Mouse (Mus musculus) lung, embryonic 15.5 days (tissue): ENCODE measurements around the gene Hacl1. TPM values are rescaled to one million over a fixed set of nuclear protein-coding genes. Genes with fewer than 3 reads are reported as not detected.

Experiments used
- ATAC-seq: fragments of 200-750 bp; cut with Nextera tagmentation; 2 replicates; pipeline ENCODE4 v1.8.0; 2017; ENCODE audit warnings: moderate number of reproducible peaks, borderline replicate concordance; ENCODE audit not compliant: low FRiP score, low TSS enrichment; ENCODE audit errors: extremely low read depth
- H3K27ac ChIP-seq: fragments of 300-500 bp; sonication (generic); 2 replicates; pipeline ENCODE4 v1.5.1; 2015; ENCODE audit warnings: moderate library complexity, mild to moderate bottlenecking, inconsistent platforms
- H3K27me3 ChIP-seq: fragments of 300-500 bp; sonication (generic); 2 replicates; pipeline ENCODE4 v1.6.1; 2015; ENCODE audit warnings: inconsistent platforms
- H3K36me3 ChIP-seq: fragments of 300-500 bp; sonication (generic); 2 replicates; pipeline ENCODE4 v1.6.1; 2015; ENCODE audit warnings: inconsistent platforms
- H3K4me1 ChIP-seq: fragments of 300-500 bp; sonication (generic); 2 replicates; pipeline ENCODE4 v1.6.1; 2015; ENCODE audit warnings: inconsistent platforms
- H3K4me2 ChIP-seq: fragments of 300-500 bp; sonication (generic); 2 replicates; pipeline ENCODE4 v1.6.1; 2015; ENCODE audit warnings: inconsistent platforms, mild to moderate bottlenecking, moderate library complexity
- H3K4me3 ChIP-seq: fragments of 300-500 bp; sonication (generic); 2 replicates; pipeline ENCODE4 v1.5.1; 2015; ENCODE audit warnings: mild to moderate bottlenecking, inconsistent platforms
- H3K9ac ChIP-seq: fragments of 300-500 bp; sonication (generic); 2 replicates; pipeline ENCODE4 v1.6.1; 2015; ENCODE audit warnings: inconsistent platforms
- H3K9me3 ChIP-seq: fragments of 300-500 bp; sonication (generic); 2 replicates; pipeline ENCODE4 v1.6.1; 2016; ENCODE audit warnings: inconsistent platforms
- whole genome bisulfite sequencing: fragments of 180-500 bp; shearing (Covaris S2); methylation state at CpG from one replicate; pipeline ENCODE4 v1.1.7; 2015; 5-methylcytosine and 5-hydroxymethylcytosine counted together
- polyA plus RNA-seq: library from polyadenylated mRNA; unstranded; fragments of >200 nt; fragmentation: Nextera tagmentation; extraction: Ambion mirVana; gene quantifications from 2 replicates; pipeline ENCODE4 v1.2.1, GENCODE M21; 2015

Gene Hacl1
- polyA plus RNA-seq, result 9.9 and 10.9 TPM in 2 replicates

- under 1% methylated on average over 30 of the region's 30 CpGs for WGBS
- Histone ChIP-seq H3K4me2 (peak within 1 kb of the TSS; percentile 97), H3K27ac (peak within 1 kb of the TSS; percentile 89), H3K4me1 (peaks cover 14% of the 10 kb centered on the region), H3K4me3 (peak within 1 kb of the TSS; percentile 91), H3K9ac (peak within 1 kb of the TSS; percentile 68), H3K9me3 (no peaks in the 10 kb centered on the region), H3K27me3 (no peaks in the 10 kb centered on the region), H3K36me3 (no peaks in the 10 kb centered on the region)
- peak; percentile 98 for ATAC-seq
Measured at GRCm38 (mm10) chr14:31640890-31641505, at the start of gene Hacl1, which contains the start of gene Btd. Hacl1 (minus strand) TSS chr14:31641286. Btd (plus strand) TSS chr14:31641028.

DNA sequence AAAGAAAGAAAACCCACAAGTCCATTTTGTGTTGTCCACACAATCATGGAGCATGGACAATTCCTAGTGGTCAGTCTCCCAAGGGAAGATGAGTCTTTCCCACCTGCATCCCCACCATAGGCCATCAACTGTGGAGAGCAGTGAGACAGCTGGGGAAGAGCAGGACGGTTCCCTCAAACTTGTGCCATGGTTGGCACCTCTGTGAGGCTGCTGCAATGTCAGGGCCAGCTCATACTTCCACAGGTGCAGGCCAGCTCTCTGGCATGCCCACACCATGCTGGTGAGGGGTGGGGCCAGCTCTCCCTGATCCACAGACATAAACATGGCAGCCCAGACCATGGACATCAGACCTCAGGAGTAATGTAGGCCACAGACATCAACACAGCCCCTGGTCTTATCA is 45.1 kb upstream of the Hacl1 start:
- ATAC-seq, result no peak
- no peak overlapping the region for H3K9ac ChIP-seq
- no peaks in the 10 kb centered on the region for H3K9me3 ChIP-seq
- 95% methylated on average over 1 of the region's 1 CpGs for WGBS
- no peaks in the 10 kb centered on the region for H3K36me3 ChIP-seq
- H3K4me1 ChIP-seq, result peaks cover 13% of the 10 kb centered on the region
- no peak overlapping the region for H3K27ac ChIP-seq
- no peak overlapping the region for H3K4me3 ChIP-seq
- no peaks in the 10 kb centered on the region for H3K27me3 ChIP-seq
- no peak overlapping the region for H3K4me2 ChIP-seq

- Histone ChIP-seq H3K27ac (0 out of 2 replicates have a peak overlapping the region, but pooled peaks have one; percentile 15), H3K4me2 (no peak overlapping the region), H3K36me3 (no peaks in the 10 kb centered on the region), H3K9me3 (no peaks in the 10 kb centered on the region), H3K9ac (no peak overlapping the region), H3K27me3 (no peaks in the 10 kb centered on the region), H3K4me1 (peaks cover 17% of the 10 kb centered on the region), H3K4me3 (no peak overlapping the region)
- 88% methylated on average over 10 of the region's 10 CpGs for WGBS
- ATAC-seq, result no peak
Measured at GRCm38 (mm10) chr14:31685680-31686079, 44.6 kb upstream of the Hacl1 start.

DNA sequence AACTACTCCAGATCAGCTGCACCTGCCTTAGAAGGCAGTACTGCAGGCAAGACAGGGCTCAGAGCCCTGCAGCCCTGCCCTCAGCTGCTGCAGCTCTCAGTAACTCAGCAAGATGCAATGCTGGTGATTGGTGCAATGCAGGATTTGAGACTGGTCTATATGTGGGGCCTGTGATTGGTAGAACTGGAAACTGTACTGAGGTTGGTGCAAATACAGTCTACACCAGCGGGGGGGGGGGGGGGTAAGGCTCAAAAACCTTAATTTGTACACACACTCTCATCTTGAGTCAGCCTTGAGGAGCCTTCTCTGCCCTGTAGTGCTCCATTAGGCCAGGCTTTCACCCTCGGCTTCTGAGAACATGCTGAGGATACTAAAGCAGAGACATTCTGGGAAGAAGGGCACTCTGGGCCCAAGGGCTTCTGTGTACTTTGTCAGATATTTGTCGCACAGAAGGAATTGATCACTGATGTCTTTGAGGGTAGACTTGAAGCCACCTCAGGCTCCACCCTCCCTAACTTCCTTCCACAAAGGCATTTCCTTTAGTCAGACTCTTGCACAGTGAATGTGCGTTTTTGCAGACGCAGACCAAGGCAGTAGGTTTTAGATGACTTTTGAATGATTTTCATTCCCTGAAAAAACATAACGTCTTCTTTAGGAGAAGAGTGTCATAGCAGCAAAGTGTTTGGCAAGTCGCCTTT is 43.4 kb upstream of the Hacl1 start:
- Histone ChIP-seq H3K4me3 (no peak overlapping the region), H3K9ac (no peak overlapping the region), H3K4me2 (no peak overlapping the region), H3K9me3 (no peaks in the 10 kb centered on the region), H3K4me1 (peaks cover 17% of the 10 kb centered on the region), H3K27ac (no peak overlapping the region), H3K27me3 (no peaks in the 10 kb centered on the region), H3K36me3 (no peaks in the 10 kb centered on the region)
- no peak for ATAC-seq
- WGBS, result 51% methylated on average over 7 of the region's 7 CpGs

GRCm38 (mm10) chr14:31683610-31684009 is 42.5 kb upstream of the Hacl1 start:
- Histone ChIP-seq H3K27me3 (no peaks in the 10 kb centered on the region), H3K9ac (no peak overlapping the region), H3K9me3 (no peaks in the 10 kb centered on the region), H3K27ac (no peak overlapping the region), H3K4me3 (no peak overlapping the region), H3K4me1 (peaks cover 17% of the 10 kb centered on the region), H3K36me3 (no peaks in the 10 kb centered on the region), H3K4me2 (no peak overlapping the region)
- ATAC-seq, result no peak
- WGBS, result 86% methylated on average over 2 of the region's 2 CpGs

DNA sequence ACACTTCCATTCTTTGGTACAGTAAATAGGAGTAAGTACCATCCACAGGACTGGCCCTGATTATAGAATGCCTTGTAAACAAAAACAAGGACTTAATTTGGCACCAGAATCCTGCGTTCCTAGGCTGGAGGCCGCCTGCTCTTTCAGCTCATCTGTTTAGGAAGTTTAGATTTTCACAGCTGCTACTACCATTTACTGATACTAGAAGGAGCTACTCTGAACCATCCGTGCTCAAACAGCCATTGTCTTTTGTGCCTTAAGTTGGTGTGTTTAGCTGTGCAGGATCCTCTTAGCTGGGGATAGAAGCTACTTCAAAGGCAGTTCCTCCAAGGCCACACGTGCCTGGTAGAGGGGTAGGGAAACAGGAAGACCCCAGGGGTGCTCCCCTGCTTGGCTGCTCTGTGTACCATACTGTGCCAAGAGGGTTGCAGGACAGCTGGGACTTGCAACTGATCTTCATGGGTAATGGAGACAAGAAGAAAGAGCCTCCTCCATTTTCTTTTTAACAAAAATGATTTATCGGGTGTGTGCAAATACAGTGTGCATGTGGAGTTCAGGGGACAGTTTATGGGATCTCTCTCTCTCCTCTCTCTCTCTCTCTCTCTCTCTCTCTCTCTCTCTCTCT is 41.0 kb upstream of the Hacl1 start:
- Histone ChIP-seq H3K4me3 (no peak overlapping the region), H3K4me1 (peaks cover 17% of the 10 kb centered on the region), H3K27me3 (no peaks in the 10 kb centered on the region), H3K36me3 (no peaks in the 10 kb centered on the region), H3K9me3 (no peaks in the 10 kb centered on the region), H3K9ac (no peak overlapping the region), H3K27ac (peak overlapping the region; percentile 74), H3K4me2 (no peak overlapping the region)
- WGBS, result 24% methylated on average over 5 of the region's 5 CpGs
- ATAC-seq, result peak; percentile 76

GRCm38 (mm10) chr14:31681291-31681690 is 40.2 kb upstream of the Hacl1 start:
- peak; percentile 60; the same call in 1 of the 2 replicates for ATAC-seq
- Histone ChIP-seq H3K27ac (peak overlapping the region; percentile 74), H3K9ac (no peak overlapping the region), H3K4me2 (no peak overlapping the region), H3K9me3 (no peaks in the 10 kb centered on the region), H3K4me1 (peaks cover 17% of the 10 kb centered on the region), H3K4me3 (no peak overlapping the region), H3K36me3 (no peaks in the 10 kb centered on the region), H3K27me3 (no peaks in the 10 kb centered on the region)
- 64% methylated on average over 9 of the region's 9 CpGs for WGBS

DNA sequence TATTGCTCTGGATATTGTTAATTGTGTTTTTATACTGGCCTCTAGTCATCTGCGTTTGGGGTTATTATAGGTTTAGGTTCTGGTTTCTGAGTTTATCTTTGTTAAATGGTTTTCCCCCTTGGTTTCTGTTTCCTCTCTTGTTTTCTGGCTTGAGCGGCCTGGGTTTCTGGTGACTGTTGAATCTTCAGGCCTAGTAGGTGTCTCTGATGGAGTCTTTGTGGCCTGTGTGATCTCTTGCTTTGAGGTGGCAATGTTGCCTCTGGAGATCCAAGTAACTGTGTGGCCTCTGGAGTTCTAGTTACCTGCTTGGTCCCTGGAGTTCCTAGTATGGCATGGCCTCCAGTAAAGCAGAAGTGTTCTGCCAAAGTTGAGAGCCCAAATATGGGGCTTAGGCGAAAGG is 39.6 kb upstream of the Hacl1 start:
- no peak for ATAC-seq
- Histone ChIP-seq H3K36me3 (no peaks in the 10 kb centered on the region), H3K4me1 (peaks cover 17% of the 10 kb centered on the region), H3K27ac (0 out of 2 replicates have a peak overlapping the region, but pooled peaks have one; percentile 74), H3K9me3 (no peaks in the 10 kb centered on the region), H3K27me3 (no peaks in the 10 kb centered on the region), H3K9ac (no peak overlapping the region), H3K4me3 (no peak overlapping the region), H3K4me2 (no peak overlapping the region)
- WGBS, result 96% methylated on average over 3 of the region's 3 CpGs

DNA sequence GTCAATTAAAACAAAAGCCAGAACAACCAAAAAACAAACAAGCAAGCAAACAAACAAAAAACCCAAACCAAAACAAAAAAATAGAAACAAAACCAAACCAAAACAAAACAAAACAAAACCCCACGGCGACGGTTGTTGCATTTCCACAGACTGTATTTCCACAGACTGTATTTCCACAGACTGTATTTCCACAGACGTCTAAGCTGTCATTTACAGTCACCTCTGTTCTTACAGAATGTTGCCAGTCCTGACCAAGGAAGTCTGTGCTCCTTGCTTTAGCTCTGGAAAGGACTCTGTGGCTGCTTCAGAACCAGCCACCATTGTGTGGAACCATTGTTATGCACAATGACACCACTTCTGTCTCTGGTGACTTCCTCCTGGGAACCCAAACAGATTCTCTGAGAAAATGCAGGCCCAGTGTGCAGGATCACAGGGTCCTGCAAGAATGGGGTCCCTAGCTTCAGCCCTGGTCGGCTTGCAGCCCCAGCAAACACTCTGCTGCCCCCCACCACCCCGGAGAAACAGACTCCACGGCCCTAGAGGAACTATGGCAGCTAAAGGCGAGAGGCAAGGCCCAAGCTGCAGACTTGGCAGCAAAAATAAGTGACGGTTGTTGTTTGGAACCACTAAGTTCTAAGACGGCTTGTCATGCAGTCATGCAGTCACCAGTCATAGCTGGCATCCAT is 30.7 kb upstream of the Hacl1 start:
- no peaks in the 10 kb centered on the region for H3K27me3 ChIP-seq
- H3K27ac ChIP-seq, result no peak overlapping the region
- 61% methylated on average over 10 of the region's 10 CpGs for WGBS
- H3K36me3 ChIP-seq, result peaks cover 9% of the 10 kb centered on the region
- peaks cover 11% of the 10 kb centered on the region for H3K4me1 ChIP-seq
- no peak overlapping the region for H3K4me2 ChIP-seq
- H3K9me3 ChIP-seq, result no peaks in the 10 kb centered on the region
- no peak for ATAC-seq
- no peak overlapping the region for H3K4me3 ChIP-seq
- no peak overlapping the region for H3K9ac ChIP-seq

- no peak overlapping the region for H3K4me3 ChIP-seq
- no peaks in the 10 kb centered on the region for H3K27me3 ChIP-seq
- peak overlapping the region; percentile 21; the same call in 1 of the 2 replicates for H3K4me2 ChIP-seq
- peaks cover 10% of the 10 kb centered on the region for H3K36me3 ChIP-seq
- H3K9ac ChIP-seq, result no peak overlapping the region
- no peaks in the 10 kb centered on the region for H3K9me3 ChIP-seq
- H3K27ac ChIP-seq, result peak overlapping the region; percentile 78
- WGBS, result 71% methylated on average over 15 of the region's 15 CpGs
- ATAC-seq, result peak; percentile 44; the same call in 1 of the 2 replicates
- peaks cover 20% of the 10 kb centered on the region for H3K4me1 ChIP-seq
Measured at GRCm38 (mm10) chr14:31669642-31670490, 28.8 kb upstream of the Hacl1 start.

DNA sequence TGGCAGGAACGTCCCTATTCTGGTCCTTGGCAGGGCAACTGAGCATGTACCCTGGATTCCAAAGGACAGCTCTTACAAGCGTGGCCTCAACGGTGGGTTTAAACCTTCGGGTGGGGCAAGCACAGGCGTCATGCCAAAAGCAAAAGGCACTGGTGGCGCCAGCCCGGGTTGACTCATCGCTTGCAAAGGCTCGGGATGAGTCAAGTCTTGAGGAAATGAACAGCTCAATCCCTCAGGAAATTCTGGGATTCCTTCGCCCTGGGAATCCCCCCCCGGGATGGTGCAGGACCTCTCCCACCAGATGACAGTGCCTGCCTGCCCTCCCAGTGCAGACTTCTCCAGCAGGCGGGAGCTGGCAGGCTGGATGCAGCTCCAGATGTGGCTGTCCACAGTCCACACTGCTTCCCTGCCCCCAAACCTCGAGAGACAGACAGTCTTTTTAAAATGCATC is 28.1 kb upstream of the Hacl1 start:
- H3K36me3 ChIP-seq, result peaks cover 10% of the 10 kb centered on the region
- H3K4me2 ChIP-seq, result peak overlapping the region; percentile 21; the same call in 1 of the 2 replicates
- H3K27ac ChIP-seq, result peak overlapping the region; percentile 78
- no peaks in the 10 kb centered on the region for H3K9me3 ChIP-seq
- peaks cover 27% of the 10 kb centered on the region for H3K4me1 ChIP-seq
- no peak overlapping the region for H3K9ac ChIP-seq
- no peaks in the 10 kb centered on the region for H3K27me3 ChIP-seq
- ATAC-seq, result no peak
- no peak overlapping the region for H3K4me3 ChIP-seq
- WGBS, result 55% methylated on average over 13 of the region's 13 CpGs
